Mouse (Mus musculus) T-helper 2 cell (primary cell): Measurements from ENCODE around the gene Hnrnpc.

ENCODE experiments used
- in situ Hi-C: fragments of 300-600 bp; cut with MboI, MseI; formaldehyde crosslinking; loops from one replicate; pipeline ENCODE4 v1.15.1; 2025; ENCODE audit warnings: high pct_unique_total_duplicates

The Hnrnpc gene

GRCm38 (mm10) chr14:52024133-52024532 lies 79.7 kb downstream of the Hnrnpc start:
- in situ Hi-C loops = no loop called here
